Mouse (Mus musculus) C2C12 (cell line): ENCODE results near the gene Zscan5b. TPM values are rescaled to one million over a fixed set of nuclear protein-coding genes. Genes with fewer than 3 reads are reported as not detected.
"Not testable (repeated sequence)": the region's sequence is repeated elsewhere in the genome, so short reads cannot be mapped to it uniquely, and the experiment has no call there.

Experiments
- H3K27me3 ChIP-seq: one replicate; pipeline ENCODE4 v1.6.1; 2011; ENCODE audit not compliant: control insufficient read depth, insufficient read depth, insufficient read length
- H3K36me3 ChIP-seq: one replicate; pipeline ENCODE4 v1.6.1; 2011; ENCODE audit not compliant: control insufficient read depth, insufficient read depth
- H3K4me3 ChIP-seq: one replicate; pipeline ENCODE4 v1.5.1; 2011; ENCODE audit warnings: mild to moderate bottlenecking, control low read depth; ENCODE audit not compliant: poor library complexity, insufficient read depth, severe bottlenecking
- H3K79me2 ChIP-seq: one replicate; pipeline ENCODE4 v1.6.1; 2011; ENCODE audit not compliant: control insufficient read depth, insufficient read depth
- H3K79me3 ChIP-seq: one replicate; pipeline ENCODE4 v1.6.1; 2011; ENCODE audit warnings: low read depth, control low read depth
- H3ac ChIP-seq: one replicate; pipeline ENCODE3; 2011; ENCODE audit warnings: low read depth; ENCODE audit not compliant: control insufficient read depth, insufficient read length
- CEBPB ChIP-seq: IDR thresholded peaks from one replicate; pipeline ENCODE4 v1.6.1; 2011; ENCODE audit warnings: low read depth, mild to moderate bottlenecking, control low read depth, moderate library complexity
- CTCF ChIP-seq: IDR thresholded peaks from one replicate; pipeline ENCODE4 v1.5.1; 2011; ENCODE audit not compliant: control insufficient read depth, insufficient read depth, insufficient read length
- FOSL1 ChIP-seq: IDR thresholded peaks from one replicate; pipeline ENCODE4 v1.8.0; 2011; ENCODE audit warnings: mild to moderate bottlenecking, low read length; ENCODE audit not compliant: poor library complexity, insufficient read depth, severe bottlenecking
- MAX ChIP-seq: IDR thresholded peaks from one replicate; pipeline ENCODE4 v1.6.1; 2011; ENCODE audit warnings: mild to moderate bottlenecking, control low read depth
- MYOD1 ChIP-seq: IDR thresholded peaks from one replicate; pipeline ENCODE4 v1.6.1; 2011; ENCODE audit warnings: low read depth; ENCODE audit not compliant: control insufficient read depth, insufficient read length
- MYOG ChIP-seq: IDR thresholded peaks from one replicate; pipeline ENCODE4 v1.6.1; 2011; ENCODE audit not compliant: control insufficient read depth, insufficient read length; ENCODE audit errors: extremely low read depth
- USF1 ChIP-seq: IDR thresholded peaks from one replicate; pipeline ENCODE4 v1.6.1; 2011; ENCODE audit warnings: low read depth, mild to moderate bottlenecking, control low read depth, moderate library complexity
- polyA plus RNA-seq: library from polyadenylated mRNA; unstranded; fragments of >200 nt; fragmentation: generic; extraction: Trizol; gene quantifications from one replicate; pipeline ENCODE4 v1.2.1, GENCODE M21; 2012; ENCODE audit warnings: missing spikeins

Zscan5b gene
- polyA plus RNA-seq, 1 experiment, result not detected

GRCm38 (mm10) chr7:6194129-6194528 is 27.9 kb upstream of the Zscan5b start:
- no peaks in the 10 kb centered on the region for H3K27me3 ChIP-seq
- H3K36me3 ChIP-seq, result no peaks in the 10 kb centered on the region
- H3K79me2 ChIP-seq, result no peaks in the 10 kb centered on the region
- H3ac ChIP-seq, result no peak overlapping the region
- no peak overlapping the region for H3K4me3 ChIP-seq
- TF ChIP-seq CTCF (peak; percentile 79), MAX (no peak)
- no peaks in the 10 kb centered on the region for H3K79me3 ChIP-seq

- no peaks in the 10 kb centered on the region for H3K27me3 ChIP-seq
Observed at GRCm38 (mm10) chr7:6195777-6196176, 26.3 kb upstream of the Zscan5b start.

DNA sequence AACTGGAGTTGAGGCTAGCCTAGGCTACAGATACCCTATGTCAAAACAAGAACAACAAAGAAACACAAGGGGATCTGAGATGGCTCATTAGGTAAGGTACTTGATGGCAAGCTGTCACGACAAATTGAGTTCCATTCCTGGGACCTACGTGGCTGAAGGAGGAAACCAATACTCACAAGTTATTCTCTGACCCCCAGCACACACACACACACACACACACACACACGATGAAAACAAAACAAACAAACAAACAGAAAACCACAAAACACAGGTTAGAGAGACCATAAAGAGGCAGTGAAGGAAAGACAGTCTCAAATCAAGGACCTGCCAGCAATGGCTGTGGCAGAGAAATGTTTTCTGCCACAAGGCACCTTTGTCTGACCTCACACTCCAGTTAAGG is 25.3 kb upstream of the Zscan5b start, which contains the start of gene Galp:
Gene Galp, plus strand, starts transcription at position 301 of the 400 bp plus-strand sequence.
- Histone ChIP-seq H3K79me2 (no peaks in the 10 kb centered on the region), H3K4me3 (no peak within 1 kb of the TSS), H3ac (no peak within 1 kb of the TSS), H3K79me3 (no peaks in the 10 kb centered on the region), H3K27me3 (no peaks in the 10 kb centered on the region), H3K36me3 (no peaks in the 10 kb centered on the region)
- TF ChIP-seq CEBPB (no peak), MAX (no peak), CTCF (no peak), MYOG (no peak), FOSL1 (no peak), USF1 (no peak), MYOD1 (no peak)

More at GRCm38 (mm10) chr7:6195777-6196176, 26.3 kb upstream of the Zscan5b start:
- no peaks in the 10 kb centered on the region for H3K79me3 ChIP-seq
- H3ac ChIP-seq, result no peak overlapping the region
- TF ChIP-seq FOSL1, result no peak
- TF ChIP-seq USF1, result no peak
- no peak for TF ChIP-seq MYOD1
- no peak for TF ChIP-seq CTCF
- TF ChIP-seq MYOG, result no peak
- no peak for TF ChIP-seq MAX
- no peak for TF ChIP-seq CEBPB
- no peaks in the 10 kb centered on the region for H3K79me2 ChIP-seq
- no peak overlapping the region for H3K4me3 ChIP-seq
- H3K36me3 ChIP-seq, result no peaks in the 10 kb centered on the region

DNA sequence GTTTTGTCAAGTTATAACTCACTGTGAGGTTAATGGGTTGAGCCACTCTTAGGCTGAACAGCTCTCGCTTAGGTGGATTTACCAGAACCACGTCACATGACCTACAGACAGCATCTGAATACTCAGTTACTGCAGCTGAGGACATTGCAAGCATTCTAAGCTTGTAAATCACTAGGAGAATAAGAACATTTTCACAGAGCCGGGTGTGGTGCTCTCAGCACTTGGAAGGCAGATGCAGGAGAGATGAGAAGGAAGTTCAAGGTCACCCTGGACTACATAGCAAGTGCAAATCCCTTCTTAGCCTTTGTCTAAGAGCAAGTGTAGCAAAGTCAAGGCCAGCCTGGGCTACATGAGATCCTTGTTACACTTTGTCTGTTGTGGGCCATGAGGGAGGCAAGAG is 17.9 kb upstream of the Zscan5b start:
- TF ChIP-seq FOSL1 (no peak), MAX (no peak), CEBPB (no peak), USF1 (no peak), MYOD1 (no peak), MYOG (no peak), CTCF (no peak)
- H3K36me3 ChIP-seq, result no peaks in the 10 kb centered on the region
- H3K4me3 ChIP-seq, result no peak overlapping the region
- no peaks in the 10 kb centered on the region for H3K79me3 ChIP-seq
- no peaks in the 10 kb centered on the region for H3K27me3 ChIP-seq
- H3ac ChIP-seq, result no peak overlapping the region
- H3K79me2 ChIP-seq, result no peaks in the 10 kb centered on the region

GRCm38 (mm10) chr7:6213144-6213543 is 8.9 kb upstream of the Zscan5b start:
- Histone ChIP-seq H3K4me3 (no peak overlapping the region), H3ac (no peak overlapping the region), H3K27me3 (no peaks in the 10 kb centered on the region), H3K36me3 (no peaks in the 10 kb centered on the region), H3K79me3 (no peaks in the 10 kb centered on the region), H3K79me2 (no peaks in the 10 kb centered on the region)
- TF ChIP-seq MAX (no peak), MYOD1 (no peak), USF1 (no peak), FOSL1 (no peak), MYOG (no peak), CEBPB (no peak), CTCF (no peak)

GRCm38 (mm10) chr7:6214691-6215090 is 7.4 kb upstream of the Zscan5b start:
- not testable (repeated sequence) for H3K79me2 ChIP-seq, H3ac ChIP-seq, H3K36me3 ChIP-seq, H3K79me3 ChIP-seq, H3K27me3 ChIP-seq, H3K4me3 ChIP-seq
